Mouse (Mus musculus) cortical plate, adult 2 months (tissue): Measurements from ENCODE around the gene Hoxb4.

Source experiments
- CTCF ChIP-seq: fragments of 200-500 bp; IDR thresholded peaks from 2 replicates; pipeline ENCODE4 v1.5.1; 2011; ENCODE audit warnings: mild to moderate bottlenecking, control low read depth, low read length; ENCODE audit not compliant: insufficient read depth; ENCODE audit errors: extremely low read depth
- POLR2A ChIP-seq: fragments of 200-500 bp; IDR thresholded peaks from 2 replicates; pipeline ENCODE4 v1.6.1; 2011; ENCODE audit warnings: mild to moderate bottlenecking, low read length, control low read depth; ENCODE audit not compliant: insufficient read depth; ENCODE audit errors: extremely low read depth

DNA sequence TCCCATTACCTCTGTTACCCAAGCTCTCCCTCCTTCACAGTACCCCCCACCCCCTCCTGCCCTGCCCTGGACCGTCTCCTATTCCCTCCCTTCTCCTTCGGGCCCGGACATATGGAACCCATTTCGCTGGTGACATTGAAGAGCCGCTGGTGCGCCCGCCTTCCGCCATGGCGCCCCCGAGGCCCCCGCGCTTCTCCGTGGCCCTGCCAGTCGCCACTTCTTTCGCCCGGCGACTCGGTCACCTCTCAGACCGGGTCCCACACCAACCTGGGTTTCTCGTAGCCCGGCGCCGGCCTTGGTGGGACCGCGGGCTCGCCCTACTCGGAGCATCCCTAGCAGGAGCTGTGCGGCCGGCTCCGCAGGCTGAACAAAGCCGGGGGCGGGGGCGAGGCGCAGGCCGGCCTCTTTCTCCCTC, 14.6 kb downstream of the Hoxb4 start:
- TF ChIP-seq CTCF (no peak), POLR2A (no peak)
